Mouse (Mus musculus) thymus, adult 2 months (tissue): ENCODE measurements around the gene Stxbp3. TPM values are rescaled to one million over a fixed set of nuclear protein-coding genes. Genes with fewer than 3 reads are reported as not detected.

ENCODE experiments used
- DNase-seq: peaks from one replicate; pipeline ENCODE4 v3.0.0; 2021
- H3K27ac ChIP-seq: fragments of 200-500 bp; 2 replicates; pipeline ENCODE4 v1.5.1; 2012; ENCODE audit warnings: low read length, control low read depth; ENCODE audit not compliant: control insufficient read depth, insufficient read depth
- H3K27me3 ChIP-seq: fragments of 200-500 bp; 2 replicates; pipeline ENCODE4 v1.6.1; 2012; ENCODE audit warnings: mild to moderate bottlenecking, low read length, moderate library complexity, mixed read lengths; ENCODE audit not compliant: control insufficient read depth, insufficient read depth
- H3K36me3 ChIP-seq: fragments of 200-500 bp; 2 replicates; pipeline ENCODE4 v1.6.1; 2012; ENCODE audit warnings: mild to moderate bottlenecking, low read length, moderate library complexity; ENCODE audit not compliant: control insufficient read depth, insufficient read depth
- H3K4me1 ChIP-seq: fragments of 200-500 bp; replicated peaks from 2 replicates; pipeline ENCODE4 v1.6.1; 2012; ENCODE audit warnings: low read length; ENCODE audit not compliant: control insufficient read depth, insufficient read depth
- H3K4me3 ChIP-seq: fragments of 200-500 bp; 2 replicates; pipeline ENCODE4 v1.5.1; 2012; ENCODE audit warnings: mild to moderate bottlenecking, low read length, control low read depth, moderate library complexity; ENCODE audit not compliant: control insufficient read depth, insufficient read depth
- CTCF ChIP-seq: fragments of 200-500 bp; IDR thresholded peaks from 2 replicates; pipeline ENCODE4 v1.5.1; 2012; ENCODE audit warnings: mild to moderate bottlenecking, control low read depth, low read length, moderate library complexity, borderline replicate concordance; ENCODE audit not compliant: control insufficient read depth, poor library complexity, insufficient read depth; ENCODE audit errors: extremely low read depth
- POLR2A ChIP-seq: fragments of 200-500 bp; IDR thresholded peaks from 2 replicates; pipeline ENCODE4 v1.6.1; 2012; ENCODE audit warnings: mild to moderate bottlenecking, low read length, control low read depth, moderate library complexity; ENCODE audit not compliant: control insufficient read depth, poor library complexity, insufficient read depth; ENCODE audit errors: extremely low read depth
- WGBS: fragments of 180-500 bp; shearing (Covaris S2); methylation state at CpG from one replicate; pipeline ENCODE4 v1.1.7; 2018; 5-methylcytosine and 5-hydroxymethylcytosine counted together
- polyA plus RNA-seq: library from polyadenylated mRNA; depleted of rRNA; stranded (reverse); fragments of >200 nt; gene quantifications from 2 replicates; pipeline ENCODE4 v1.2.3, GENCODE M21; 2012; rRNA removed

Stxbp3 gene
- polyA plus RNA-seq, result 10.5 and 13.2 TPM in 2 replicates

DNA sequence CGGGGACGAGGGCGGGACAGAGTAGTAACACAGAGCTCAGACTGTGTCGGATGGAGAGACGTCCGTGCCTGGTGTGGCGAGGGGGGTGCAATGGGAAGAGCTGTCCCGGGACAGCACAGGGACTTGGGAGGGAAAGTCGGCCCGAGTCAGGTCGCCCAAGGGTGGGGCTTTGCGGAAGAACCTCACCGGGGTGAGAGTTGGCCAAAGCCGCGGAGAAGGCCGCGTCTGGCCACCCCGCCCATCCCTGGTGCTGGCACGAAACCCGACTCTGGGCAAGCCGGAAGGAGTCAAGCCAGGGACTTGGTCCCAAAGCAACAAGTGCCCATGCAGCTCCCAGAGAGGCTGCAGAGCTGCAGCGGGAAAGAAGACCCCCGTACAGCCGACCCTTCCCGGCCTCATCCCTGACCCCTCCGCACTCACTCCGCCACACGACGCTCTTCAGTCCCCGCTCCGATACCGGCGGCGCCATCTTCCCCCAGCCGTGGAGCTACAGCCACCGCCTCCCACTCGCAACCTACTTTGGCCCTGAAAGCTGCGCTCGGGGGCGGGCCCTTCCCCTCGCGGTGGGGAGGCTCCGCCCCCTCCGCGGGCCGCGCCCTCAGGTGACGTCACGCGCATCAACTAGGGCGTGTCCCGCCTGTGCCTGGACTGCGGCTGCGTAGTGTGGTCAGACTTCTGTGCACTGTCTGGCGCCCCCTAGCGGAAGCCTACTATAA lies at the start of gene Stxbp3:
TSS of gene Stxbp3 (minus strand) at position 527 of the 716 bp plus-strand sequence.
- under 1% methylated on average over 56 of the region's 56 CpGs for WGBS
- Histone ChIP-seq H3K27ac (peak within 1 kb of the TSS; percentile 39), H3K36me3 (no peaks in the 10 kb centered on the region), H3K4me1 (0 out of 2 replicates have a peak, but pooled peaks cover 2% of the 10 kb centered on the region), H3K4me3 (peak within 1 kb of the TSS; percentile 67), H3K27me3 (no peaks in the 10 kb centered on the region)
- TF ChIP-seq POLR2A, result peak; percentile 96
- peak; percentile 94 for TF ChIP-seq CTCF
- peak; percentile 98 for DNase-seq

DNA sequence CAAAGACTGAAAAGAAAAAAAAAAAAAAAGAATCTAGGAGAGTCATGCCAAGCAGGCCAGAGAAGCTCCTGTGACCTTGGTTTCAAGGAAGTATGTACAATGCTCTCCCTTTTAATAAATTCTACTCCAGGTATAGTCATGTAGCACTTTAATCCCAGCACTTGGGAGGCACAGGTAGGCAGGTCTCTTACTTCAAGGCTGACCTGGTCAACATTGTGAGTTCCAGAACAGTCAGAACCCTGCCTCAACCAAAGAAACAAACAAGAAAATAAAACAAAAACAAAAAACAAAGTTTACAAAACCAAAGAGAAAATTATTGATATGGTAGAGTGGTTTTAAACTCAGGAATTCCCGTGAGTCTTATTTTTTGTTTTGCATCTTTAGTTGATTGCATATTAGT lies 49.6 kb upstream of the Stxbp3 start, which contains the start of gene Fndc7:
TSS of gene Fndc7 (minus strand) at position 101 of the 400 bp plus-strand sequence.
- DNase-seq, result no peak
- Histone ChIP-seq H3K36me3 (no peaks in the 10 kb centered on the region), H3K27me3 (no peaks in the 10 kb centered on the region), H3K4me3 (no peak within 1 kb of the TSS), H3K4me1 (peaks cover 7% of the 10 kb centered on the region), H3K27ac (no peak within 1 kb of the TSS)
- WGBS, result 94% methylated on average over 1 of the region's 1 CpGs
- TF ChIP-seq POLR2A (no peak), CTCF (no peak)

DNA sequence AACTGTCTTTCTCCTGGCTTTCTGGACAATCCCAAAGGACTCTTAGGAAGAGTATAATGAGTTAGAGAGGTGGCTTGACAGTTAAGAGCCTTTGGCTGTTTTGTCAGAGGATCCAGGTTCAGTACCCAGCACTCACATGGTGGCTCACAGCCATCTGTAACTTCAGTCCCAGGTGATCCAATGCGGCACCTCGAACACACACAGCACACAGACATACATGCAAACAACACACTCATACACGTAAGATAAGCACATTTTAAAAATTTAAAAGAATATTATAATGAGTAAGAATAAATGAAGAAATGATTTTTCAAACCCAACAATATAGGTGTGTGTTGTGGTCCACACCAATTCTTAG lies 47.3 kb upstream of the Stxbp3 start:
- 97% methylated on average over 3 of the region's 3 CpGs for WGBS
- no peak for TF ChIP-seq POLR2A
- no peak for TF ChIP-seq CTCF
- Histone ChIP-seq H3K27me3 (no peaks in the 10 kb centered on the region), H3K4me3 (no peak overlapping the region), H3K27ac (no peak overlapping the region), H3K36me3 (no peaks in the 10 kb centered on the region), H3K4me1 (peaks cover 7% of the 10 kb centered on the region)
- DNase-seq, result no peak

DNA sequence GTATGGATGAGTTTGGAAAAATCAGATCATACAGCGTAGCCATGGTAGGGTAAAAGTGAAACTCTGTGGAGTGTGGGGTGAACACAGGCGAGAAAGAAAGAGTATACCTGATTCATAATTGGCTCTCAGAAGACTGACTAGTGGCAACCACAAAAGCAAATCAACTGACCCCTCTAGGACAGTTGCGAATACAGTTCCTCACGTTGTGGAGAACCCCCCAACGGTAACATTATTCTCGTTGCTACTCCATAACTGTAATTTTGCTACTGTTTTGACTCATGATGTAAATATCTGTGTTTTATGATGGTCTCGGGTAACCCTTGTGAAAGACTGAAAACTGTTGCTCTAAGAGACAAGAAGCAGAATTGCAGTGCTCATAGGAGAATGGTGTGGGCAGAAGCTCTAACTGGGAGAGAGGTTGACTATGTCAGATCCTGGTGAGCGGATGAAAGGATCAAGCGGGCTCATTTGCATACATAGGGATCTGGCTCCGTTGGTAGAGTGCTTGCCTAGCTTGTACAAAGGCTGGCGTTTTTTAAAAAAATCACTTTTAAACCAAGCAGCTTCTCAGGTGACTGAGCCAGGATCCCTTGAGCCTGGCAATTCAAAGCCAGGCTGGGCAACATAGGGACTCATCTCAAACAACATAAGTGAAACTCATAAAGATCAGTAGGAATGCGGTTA lies 46.8 kb upstream of the Stxbp3 start:
- H3K27ac ChIP-seq, result no peak overlapping the region
- WGBS, result 78% methylated on average over 12 of the region's 12 CpGs
- no peak for TF ChIP-seq CTCF
- TF ChIP-seq POLR2A, result no peak

DNA sequence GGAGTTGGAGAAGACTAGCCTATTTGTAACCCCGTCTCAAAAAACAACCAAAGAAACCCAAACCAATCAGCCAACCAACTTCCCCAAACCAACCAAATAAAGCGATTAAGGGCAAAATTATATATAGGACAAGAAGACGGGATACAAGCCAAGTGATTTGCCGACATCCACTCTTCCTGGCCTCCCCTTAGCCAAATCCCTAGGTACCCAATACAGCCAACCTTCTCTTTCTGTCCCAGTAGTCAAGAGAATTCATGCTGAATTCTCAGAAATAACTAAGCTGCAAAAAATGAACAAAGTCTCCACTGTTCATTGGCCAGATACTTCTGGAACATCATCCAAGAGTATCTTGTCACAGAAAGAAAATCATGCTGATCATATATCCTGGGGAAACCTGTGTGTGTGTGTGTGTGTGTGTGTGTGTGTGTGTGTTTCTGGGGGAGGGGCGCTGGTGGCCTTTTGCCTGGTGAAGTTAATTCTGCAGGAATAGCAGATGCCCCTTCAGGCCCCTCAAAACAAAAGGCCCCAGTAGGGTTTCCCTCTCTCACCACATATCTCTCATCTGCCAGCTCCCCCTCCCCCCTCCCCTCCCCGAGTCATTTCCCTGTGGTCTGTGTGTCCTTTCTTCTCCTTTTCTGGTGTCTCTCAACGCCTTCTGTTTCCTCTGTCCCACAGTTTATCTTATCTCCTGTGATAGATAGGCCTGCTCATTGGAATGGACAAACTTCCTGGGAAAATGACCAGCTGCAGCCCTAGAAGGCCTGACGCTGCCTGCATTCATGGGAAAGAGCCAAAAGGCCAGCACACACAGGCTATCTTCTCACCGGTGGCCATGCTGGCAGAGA lies 45.6 kb upstream of the Stxbp3 start:
- DNase-seq, result no peak
- H3K36me3 ChIP-seq, result no peaks in the 10 kb centered on the region
- H3K4me3 ChIP-seq, result no peak overlapping the region
- TF ChIP-seq POLR2A, result no peak
- no peak for TF ChIP-seq CTCF
- no peaks in the 10 kb centered on the region for H3K27me3 ChIP-seq
- WGBS, result 33% methylated on average over 9 of the region's 9 CpGs
- H3K4me1 ChIP-seq, result peaks cover 12% of the 10 kb centered on the region
- H3K27ac ChIP-seq, result no peak overlapping the region

More for the DNA sequence above, 46.8 kb upstream of the Stxbp3 start:
- Histone ChIP-seq H3K4me1 (peaks cover 7% of the 10 kb centered on the region), H3K36me3 (no peaks in the 10 kb centered on the region), H3K27me3 (no peaks in the 10 kb centered on the region), H3K4me3 (no peak overlapping the region)
- DNase-seq, result no peak

DNA sequence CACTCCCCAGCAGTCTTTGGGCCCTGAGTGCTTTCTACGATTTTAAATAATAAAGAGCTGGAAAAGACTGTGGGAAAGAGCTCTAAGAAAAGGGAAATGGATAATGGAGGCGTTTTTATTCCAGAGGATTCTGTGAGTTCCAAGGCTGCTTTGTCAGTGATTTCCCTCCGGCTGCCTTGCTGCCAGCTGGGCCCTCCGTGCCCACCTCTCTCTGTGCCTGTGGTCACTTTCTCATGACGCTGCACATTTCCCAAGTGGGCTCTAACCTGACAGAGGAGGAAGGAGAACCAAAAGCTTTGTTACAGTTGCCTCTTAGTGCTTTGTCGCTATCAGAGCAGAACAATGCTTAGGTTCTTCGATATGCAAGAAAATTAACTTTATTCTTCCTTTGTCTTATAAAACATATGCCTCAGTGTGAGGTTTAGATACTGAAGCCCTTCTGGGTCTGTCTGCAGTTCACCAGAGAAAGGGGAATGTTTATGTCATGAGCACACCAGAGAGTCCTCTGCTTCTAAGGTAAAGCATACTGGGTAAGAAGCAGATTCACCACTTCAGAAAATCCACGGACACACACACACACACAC lies 44.5 kb upstream of the Stxbp3 start:
- DNase-seq, result no peak
- WGBS, result 51% methylated on average over 8 of the region's 8 CpGs

More for the DNA sequence above, 44.5 kb upstream of the Stxbp3 start:
- no peaks in the 10 kb centered on the region for H3K27me3 ChIP-seq
- H3K36me3 ChIP-seq, result no peaks in the 10 kb centered on the region
- no peak overlapping the region for H3K27ac ChIP-seq
- no peak overlapping the region for H3K4me3 ChIP-seq
- H3K4me1 ChIP-seq, result peaks cover 20% of the 10 kb centered on the region
- no peak for TF ChIP-seq CTCF
- TF ChIP-seq POLR2A, result no peak
